ENCODE assay signal across 8 mouse cellular contexts in the genomic region with DNA sequence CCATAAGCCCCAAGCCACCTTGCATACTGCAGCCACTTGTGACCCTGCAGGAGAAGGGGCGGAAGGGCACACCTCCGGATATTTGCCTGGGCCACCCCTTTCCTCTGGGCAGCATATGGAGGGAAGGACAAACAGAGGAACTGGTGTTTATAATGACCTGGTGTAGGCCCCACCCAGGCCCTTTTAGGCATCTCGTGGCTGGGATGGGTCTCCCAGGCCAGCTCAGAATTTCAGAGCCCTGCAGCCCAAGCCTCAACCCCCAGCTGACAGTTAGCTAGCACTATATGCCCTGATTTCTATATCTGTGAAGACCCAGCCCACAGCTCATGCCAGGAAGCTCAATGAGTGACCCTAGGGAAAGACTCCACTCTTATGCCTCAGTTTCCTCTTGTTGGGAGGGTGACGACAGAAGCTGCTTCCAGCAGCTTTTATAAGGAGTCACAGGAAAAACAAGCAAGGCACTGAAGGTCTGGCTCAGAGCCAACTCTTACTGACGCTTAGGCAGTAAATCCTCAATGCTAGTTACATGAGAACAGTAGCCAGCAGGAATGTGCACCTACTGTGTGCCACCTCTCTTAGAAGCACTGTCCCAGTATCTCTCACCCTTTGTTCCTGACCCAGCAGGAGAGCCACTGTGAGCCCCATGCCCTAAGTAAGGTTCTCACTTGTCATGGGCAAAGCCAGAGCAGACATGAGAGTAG. TPM values are rescaled to one million over a fixed set of nuclear protein-coding genes. Genes with fewer than 3 reads are reported as not detected.
DNase-seq lines count a peak whose midpoint lies in the region; ATAC-seq lines count a peak whose summit lies in the region.

No protein-coding gene starts in this region.

- no peak overlapping the region for H3K4me2 ChIP-seq in neural tube, embryonic 13.5 days
- H3K4me2 ChIP-seq in embryonic facial prominence, embryonic 13.5 days = 0 out of 2 replicates have a peak overlapping the region, but pooled peaks have one; percentile 16
- peak overlapping the region; percentile 43 for H3K4me2 ChIP-seq in stomach, embryonic 15.5 days

- no peak for DNase-seq in neural tube, embryonic 10.5 days (ENCODE audit: extremely low spot score, low spot score)
- DNase-seq in kidney, postnatal 10 days = peak; percentile 75
- DNase-seq in ovary, postnatal 14 days (ENCODE audit: low spot score) = no peak
- no peak for DNase-seq in spleen, postnatal 10 days (ENCODE audit: low spot score in 2 of 2)
- no peak for DNase-seq in cerebellum, postnatal 36 days

- no peak for ATAC-seq in neural tube, embryonic 13.5 days (ENCODE audit: low read depth)
- ATAC-seq in embryonic facial prominence, embryonic 13.5 days (ENCODE audit: insufficient number of reproducible peaks, insufficient read depth, low FRiP score, low TSS enrichment, low read depth) = no peak
- peak; percentile 6; the same call in 1 of the 2 replicates for ATAC-seq in stomach, embryonic 15.5 days (ENCODE audit: insufficient read depth, low FRiP score, low read depth)

- H3K27me3 ChIP-seq in neural tube, embryonic 13.5 days = no peaks in the 10 kb centered on the region
- no peaks in the 10 kb centered on the region for H3K27me3 ChIP-seq in embryonic facial prominence, embryonic 13.5 days
- H3K27me3 ChIP-seq in stomach, embryonic 15.5 days (replicated peaks) = no peaks in the 10 kb centered on the region

- H3K27ac ChIP-seq in neural tube, embryonic 13.5 days (replicated peaks) = peak overlapping the region; percentile 46; the same call in 1 of the 2 replicates
- H3K27ac ChIP-seq in embryonic facial prominence, embryonic 13.5 days = peak overlapping the region; percentile 78
- H3K27ac ChIP-seq in stomach, embryonic 15.5 days = peak overlapping the region; percentile 95

- WGBS in neural tube, embryonic 13.5 days = 39% methylated on average over 5 of the region's 5 CpGs
- 37% methylated on average over 5 of the region's 5 CpGs for WGBS in embryonic facial prominence, embryonic 13.5 days
- 37% methylated on average over 5 of the region's 5 CpGs for WGBS in stomach, embryonic 15.5 days

- H3K4me3 ChIP-seq in neural tube, embryonic 13.5 days = no peak overlapping the region
- H3K4me3 ChIP-seq in embryonic facial prominence, embryonic 13.5 days = no peak overlapping the region
- H3K4me3 ChIP-seq in stomach, embryonic 15.5 days (replicated peaks) = no peak overlapping the region

- H3K4me1 ChIP-seq in neural tube, embryonic 13.5 days (replicated peaks) = peaks cover 34% of the 10 kb centered on the region
- peaks cover 39% of the 10 kb centered on the region for H3K4me1 ChIP-seq in embryonic facial prominence, embryonic 13.5 days
- peaks cover 55% of the 10 kb centered on the region for H3K4me1 ChIP-seq in stomach, embryonic 15.5 days

- H3K9ac ChIP-seq in neural tube, embryonic 13.5 days = no peak overlapping the region
- H3K9ac ChIP-seq in embryonic facial prominence, embryonic 13.5 days = 0 out of 2 replicates have a peak overlapping the region, but pooled peaks have one; percentile 3
- H3K9ac ChIP-seq in stomach, embryonic 15.5 days = no peak overlapping the region

- H3K9me3 ChIP-seq in neural tube, embryonic 13.5 days = no peaks in the 10 kb centered on the region
- H3K9me3 ChIP-seq in embryonic facial prominence, embryonic 13.5 days = no peaks in the 10 kb centered on the region
- H3K9me3 ChIP-seq in stomach, embryonic 15.5 days = no peaks in the 10 kb centered on the region

- peaks cover 23% of the 10 kb centered on the region for H3K36me3 ChIP-seq in neural tube, embryonic 13.5 days
- peaks cover 38% of the 10 kb centered on the region for H3K36me3 ChIP-seq in embryonic facial prominence, embryonic 13.5 days
- peaks cover 16% of the 10 kb centered on the region for H3K36me3 ChIP-seq in stomach, embryonic 15.5 days

RNA-seq across cellular contexts. Expression of a gene that starts 24.1 kb away (rescaled TPM):
- not detected in 2 replicates for polyA plus RNA-seq in neural tube, embryonic 13.5 days (2015; fragmentation: Nextera tagmentation; extraction: Ambion mirVana)
- 0.18 TPM in 1 of 2 replicates, not detected in the other for polyA plus RNA-seq in embryonic facial prominence, embryonic 13.5 days (2015; fragmentation: Nextera tagmentation; extraction: Ambion mirVana)
- polyA plus RNA-seq in stomach, embryonic 15.5 days (2015; fragmentation: Nextera tagmentation; extraction: Ambion mirVana) = 2.4 and 6.1 TPM in 2 replicates

RNA-seq across cellular contexts. Expression of a gene that starts 26.8 kb away (rescaled TPM):
- 25.6 and 26.9 TPM in 2 replicates for polyA plus RNA-seq in neural tube, embryonic 13.5 days (2015; fragmentation: Nextera tagmentation; extraction: Ambion mirVana)
- polyA plus RNA-seq in embryonic facial prominence, embryonic 13.5 days (2015; fragmentation: Nextera tagmentation; extraction: Ambion mirVana) = 32.8 and 33.3 TPM in 2 replicates
- 18.5 and 22.1 TPM in 2 replicates for polyA plus RNA-seq in stomach, embryonic 15.5 days (2015; fragmentation: Nextera tagmentation; extraction: Ambion mirVana)

RNA-seq across cellular contexts. Expression of a gene that starts 26.9 kb away (rescaled TPM):
- polyA plus RNA-seq in neural tube, embryonic 13.5 days (2015; fragmentation: Nextera tagmentation; extraction: Ambion mirVana) = 20.1 and 20.2 TPM in 2 replicates
- 35.8 and 36.0 TPM in 2 replicates for polyA plus RNA-seq in embryonic facial prominence, embryonic 13.5 days (2015; fragmentation: Nextera tagmentation; extraction: Ambion mirVana)
- polyA plus RNA-seq in stomach, embryonic 15.5 days (2015; fragmentation: Nextera tagmentation; extraction: Ambion mirVana) = 50.2 and 56.0 TPM in 2 replicates

RNA-seq across cellular contexts. Expression of a gene that starts 30.4 kb away (rescaled TPM):
- polyA plus RNA-seq in neural tube, embryonic 13.5 days (2015; fragmentation: Nextera tagmentation; extraction: Ambion mirVana) = not detected in 2 replicates
- not detected in 2 replicates for polyA plus RNA-seq in embryonic facial prominence, embryonic 13.5 days (2015; fragmentation: Nextera tagmentation; extraction: Ambion mirVana)
- polyA plus RNA-seq in stomach, embryonic 15.5 days (2015; fragmentation: Nextera tagmentation; extraction: Ambion mirVana) = 103 and 114 TPM in 2 replicates

RNA-seq across cellular contexts. Expression of a gene that starts 48.5 kb away (rescaled TPM):
- not detected in 2 replicates for polyA plus RNA-seq in neural tube, embryonic 13.5 days (2015; fragmentation: Nextera tagmentation; extraction: Ambion mirVana)
- polyA plus RNA-seq in embryonic facial prominence, embryonic 13.5 days (2015; fragmentation: Nextera tagmentation; extraction: Ambion mirVana) = not detected in 2 replicates
- polyA plus RNA-seq in stomach, embryonic 15.5 days (2015; fragmentation: Nextera tagmentation; extraction: Ambion mirVana) = not detected in 2 replicates
